Mouse (Mus musculus): Measurements from ENCODE around the gene Ak9.

Gene Ak9

GRCm38 (mm10) chr10:41303639-41304444 is at the start of gene Ak9:
TSS of gene Ak9 (plus strand) at chr10:41303980.
- in situ Hi-C loops (cut with MboI, MseI) = loop anchor here (5.0 kb wide), 1 partner anchor 173 kb away; the partner anchor contains the start of gene Mical1

GRCm38 (mm10) chr10:41260243-41261006 is 43.4 kb upstream of the Ak9 start:
- in situ Hi-C loops (cut with MboI, MseI) = no loop called here

- in situ Hi-C loops (cut with MboI, MseI) = no loop called here
Measured at GRCm38 (mm10) chr10:41261218-41261617, 42.6 kb upstream of the Ak9 start.

- in situ Hi-C loops (cut with MboI, MseI) = no loop called here
Measured at GRCm38 (mm10) chr10:41261889-41262288, 41.9 kb upstream of the Ak9 start.

GRCm38 (mm10) chr10:41271860-41272259 is 31.9 kb upstream of the Ak9 start:
- in situ Hi-C loops (cut with MboI, MseI) = no loop called here

GRCm38 (mm10) chr10:41274871-41275270 is 28.9 kb upstream of the Ak9 start:
- in situ Hi-C loops (cut with MboI, MseI) = no loop called here

- in situ Hi-C loops (cut with MboI, MseI) = no loop called here
Measured at GRCm38 (mm10) chr10:41278808-41279207, 25.0 kb upstream of the Ak9 start.

GRCm38 (mm10) chr10:41280177-41280576 is 23.6 kb upstream of the Ak9 start:
- in situ Hi-C loops (cut with MboI, MseI) = loop anchor here (10.0 kb wide), 1 partner anchor 265 kb away; no protein-coding TSS in a partner anchor

- in situ Hi-C loops (cut with MboI, MseI) = loop anchor here (10.0 kb wide), 1 partner anchor 266 kb away; no protein-coding TSS in a partner anchor
Measured at GRCm38 (mm10) chr10:41280796-41281195, 23.0 kb upstream of the Ak9 start.

- in situ Hi-C loops (cut with MboI, MseI) = loop anchor here (10.0 kb wide), 1 partner anchor 267 kb away; no protein-coding TSS in a partner anchor
Measured at GRCm38 (mm10) chr10:41282086-41282485, 21.7 kb upstream of the Ak9 start.

GRCm38 (mm10) chr10:41287618-41288017 is 16.2 kb upstream of the Ak9 start:
- in situ Hi-C loops (cut with MboI, MseI) = loop anchor here (10.0 kb wide), 1 partner anchor 273 kb away; no protein-coding TSS in a partner anchor

- in situ Hi-C loops (cut with MboI, MseI) = loop anchor here (10.0 kb wide), 1 partner anchor 273 kb away; no protein-coding TSS in a partner anchor
Measured at GRCm38 (mm10) chr10:41288074-41288473, 15.7 kb upstream of the Ak9 start.

GRCm38 (mm10) chr10:41288771-41289415 is 14.9 kb upstream of the Ak9 start:
- in situ Hi-C loops (cut with MboI, MseI) = loop anchor here (10.0 kb wide), 1 partner anchor 274 kb away; no protein-coding TSS in a partner anchor

GRCm38 (mm10) chr10:41291021-41291420 is 12.8 kb upstream of the Ak9 start:
- in situ Hi-C loops (cut with MboI, MseI) = loop anchor here (5.0 kb wide), 1 partner anchor 419 kb away; no protein-coding TSS in a partner anchor

- in situ Hi-C loops (cut with MboI, MseI) = loop anchor here (5.0 kb wide), 1 partner anchor 421 kb away; no protein-coding TSS in a partner anchor
Measured at GRCm38 (mm10) chr10:41293019-41293418, 10.8 kb upstream of the Ak9 start.

GRCm38 (mm10) chr10:41294734-41295133 is 9.0 kb upstream of the Ak9 start:
- in situ Hi-C loops (cut with MboI, MseI) = loop anchor here (5.0 kb wide), 1 partner anchor 422 kb away; no protein-coding TSS in a partner anchor

GRCm38 (mm10) chr10:41295145-41295544 is 8.6 kb upstream of the Ak9 start:
- in situ Hi-C loops (cut with MboI, MseI) = no loop called here

- in situ Hi-C loops (cut with MboI, MseI) = loop anchor here (5.0 kb wide), 1 partner anchor 177 kb away; the partner anchor contains the start of gene Mical1
Measured at GRCm38 (mm10) chr10:41300161-41300560, 3.6 kb upstream of the Ak9 start.

GRCm38 (mm10) chr10:41302689-41303431 is 920 bp upstream of the Ak9 start, which contains the start of gene Fig4:
TSS of gene Fig4 (minus strand) at chr10:41303260.
- in situ Hi-C loops (cut with MboI, MseI) = loop anchor here (5.0 kb wide), 1 partner anchor 174 kb away; the partner anchor contains the start of gene Mical1

- in situ Hi-C loops (cut with MboI, MseI) = loop anchor here (5.0 kb wide), 1 partner anchor 172 kb away; the partner anchor contains the start of gene Mical1
Measured at GRCm38 (mm10) chr10:41304961-41305455, 1.2 kb downstream of the Ak9 start.
